ENCODE assay signal across 7 mouse cellular contexts in the genomic region with DNA sequence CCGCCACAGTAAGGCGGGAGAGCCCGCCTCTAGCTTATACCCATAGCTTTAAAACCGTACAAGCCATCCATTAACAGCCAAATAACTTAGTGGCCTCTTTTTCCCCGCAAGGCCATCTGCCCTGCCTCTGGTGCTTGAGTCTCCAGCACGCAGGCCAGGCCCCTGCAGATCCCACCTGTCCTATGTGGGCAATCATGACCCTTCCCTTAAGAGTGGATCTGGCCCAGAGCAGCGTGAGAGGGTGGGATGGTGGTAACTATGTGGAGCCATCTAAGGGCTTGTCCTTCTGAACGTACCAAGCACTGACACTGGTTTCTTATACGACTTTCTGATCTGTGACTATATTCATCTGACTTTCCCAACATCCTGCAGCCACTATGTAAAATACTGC. TPM values are rescaled to one million over a fixed set of nuclear protein-coding genes. Genes with fewer than 3 reads are reported as not detected.
DNase-seq lines count a peak whose midpoint lies in the region; ATAC-seq and TF ChIP-seq lines count a peak whose summit lies in the region.

No protein-coding gene starts in this region.

- TF ChIP-seq CTCF in olfactory bulb, adult 2 months (IDR thresholded peaks at IDR 0.05; ENCODE audit: insufficient read depth, low read depth, low read length): no peak

- 3% methylated on average over 9 of the region's 9 CpGs for WGBS in lung, embryonic 16.5 days
- WGBS in forebrain, embryonic 10.5 days: 5% methylated on average over 9 of the region's 9 CpGs
- WGBS in limb, embryonic 11.5 days: 3% methylated on average over 9 of the region's 9 CpGs
- WGBS in olfactory bulb, adult 2 months: 4% methylated on average over 9 of the region's 9 CpGs

- no peak for DNase-seq in lung, adult 18-20 months
- DNase-seq in forebrain, embryonic 10.5 days (ENCODE audit: extremely low spot score, low spot score): no peak
- no peak for DNase-seq in limb, embryonic 11.5 days (ENCODE audit: low spot score)
- DNase-seq in layer of hippocampus, postnatal 36 days: no peak
- DNase-seq in urinary bladder, postnatal 36 days (ENCODE audit: low spot score in 2 of 2): no peak

- peak overlapping the region; percentile 61 for H3K9ac ChIP-seq in lung, embryonic 16.5 days (ENCODE audit: low read length)
- H3K9ac ChIP-seq in limb, embryonic 11.5 days (ENCODE audit: low read length): peak overlapping the region; percentile 49

- peak overlapping the region; percentile 72 for H3K4me3 ChIP-seq in lung, embryonic 16.5 days (ENCODE audit: low read length)
- peak overlapping the region; percentile 78 for H3K4me3 ChIP-seq in forebrain, embryonic 10.5 days
- H3K4me3 ChIP-seq in limb, embryonic 11.5 days (ENCODE audit: low read depth, low read length): peak overlapping the region; percentile 81
- H3K4me3 ChIP-seq in olfactory bulb, adult 2 months (ENCODE audit: insufficient read depth, low read depth, low read length): peak overlapping the region; percentile 31

- H3K27ac ChIP-seq in lung, embryonic 16.5 days (ENCODE audit: low read length): peak overlapping the region; percentile 68
- H3K27ac ChIP-seq in forebrain, embryonic 10.5 days: peak overlapping the region; percentile 99
- H3K27ac ChIP-seq in limb, embryonic 11.5 days (replicated peaks; ENCODE audit: low read depth, low read length): peak overlapping the region; percentile 65; the same call in 1 of the 2 replicates
- H3K27ac ChIP-seq in olfactory bulb, adult 2 months (ENCODE audit: insufficient read depth, low read depth, low read length): 0 out of 2 replicates have a peak overlapping the region, but pooled peaks have one; percentile 23

- H3K36me3 ChIP-seq in lung, embryonic 16.5 days (ENCODE audit: control insufficient read depth, insufficient read depth, low read length): peaks cover 17% of the 10 kb centered on the region
- peaks cover 56% of the 10 kb centered on the region for H3K36me3 ChIP-seq in forebrain, embryonic 10.5 days (replicated peaks)
- H3K36me3 ChIP-seq in limb, embryonic 11.5 days (ENCODE audit: control insufficient read depth, insufficient read depth, low read length): peaks cover 15% of the 10 kb centered on the region

- TF ChIP-seq POLR2A in olfactory bulb, adult 2 months (IDR thresholded peaks at IDR 0.05; ENCODE audit: insufficient read depth, low read depth, low read length): no peak; the same call in 1 of the 2 replicates

- H3K9me3 ChIP-seq in lung, embryonic 16.5 days (ENCODE audit: control insufficient read depth, low read length): no peaks in the 10 kb centered on the region
- H3K9me3 ChIP-seq in forebrain, embryonic 10.5 days: no peaks in the 10 kb centered on the region
- H3K9me3 ChIP-seq in limb, embryonic 11.5 days (ENCODE audit: control insufficient read depth, low read length): no peaks in the 10 kb centered on the region

- H3K27me3 ChIP-seq in lung, embryonic 16.5 days (ENCODE audit: control insufficient read depth, insufficient read depth, low read depth, low read length): no peaks in the 10 kb centered on the region
- no peaks in the 10 kb centered on the region for H3K27me3 ChIP-seq in forebrain, embryonic 10.5 days (ENCODE audit: poor library complexity, severe bottlenecking)
- H3K27me3 ChIP-seq in limb, embryonic 11.5 days (ENCODE audit: control insufficient read depth, insufficient read depth, low read length): no peaks in the 10 kb centered on the region

- peaks cover 30% of the 10 kb centered on the region for H3K4me1 ChIP-seq in lung, embryonic 16.5 days (replicated peaks; ENCODE audit: control insufficient read depth, insufficient read depth, low read length)
- H3K4me1 ChIP-seq in forebrain, embryonic 10.5 days: peaks cover 58% of the 10 kb centered on the region
- peaks cover 14% of the 10 kb centered on the region for H3K4me1 ChIP-seq in limb, embryonic 11.5 days (ENCODE audit: control insufficient read depth, insufficient read depth, low read length)
- peaks cover 14% of the 10 kb centered on the region; the same call in 1 of the 2 replicates for H3K4me1 ChIP-seq in olfactory bulb, adult 2 months (ENCODE audit: control insufficient read depth, insufficient read depth, low read length)

- H3K4me2 ChIP-seq in lung, embryonic 16.5 days (ENCODE audit: low read depth, low read length): peak overlapping the region; percentile 47
- H3K4me2 ChIP-seq in limb, embryonic 11.5 days (ENCODE audit: low read depth, severe bottlenecking): peak overlapping the region; percentile 79

- ATAC-seq in lung, embryonic 16.5 days (ENCODE audit: low read depth): peak; percentile 3; the same call in 1 of the 2 replicates
- ATAC-seq in limb, embryonic 11.5 days (ENCODE audit: insufficient number of reproducible peaks, low FRiP score, low TSS enrichment, low read depth): peak; percentile 45

RNA-seq across cellular contexts. Expression of gene Slbp, which starts 0.4 kb away (rescaled TPM):
- polyA plus RNA-seq in lung, embryonic 16.5 days (2015; fragmentation: Nextera tagmentation; extraction: Ambion mirVana): 242 and 259 TPM in 2 replicates
- polyA plus RNA-seq in forebrain, embryonic 10.5 days (2016; fragmentation: Nextera tagmentation; extraction: Ambion mirVana): 335 and 357 TPM in 2 replicates
- polyA plus RNA-seq in limb, embryonic 11.5 days (2014; fragmentation: Nextera tagmentation; extraction: Ambion mirVana): 336 and 338 TPM in 2 replicates
- not detected in 2 replicates for polyA plus RNA-seq in olfactory bulb, adult 2 months (2012; ENCODE audit: insufficient read depth, insufficient read length, low replicate concordance, missing spikeins)
- total RNA-seq in layer of hippocampus, postnatal 36 days (2021): 10 to 100 TPM; 21.0 to 21.1 TPM

RNA-seq across cellular contexts. Expression of gene Tacc3, which starts 5.2 kb away (rescaled TPM):
- polyA plus RNA-seq in lung, embryonic 16.5 days (2015; fragmentation: Nextera tagmentation; extraction: Ambion mirVana): 190 and 214 TPM in 2 replicates
- 349 TPM in 2 replicates for polyA plus RNA-seq in forebrain, embryonic 10.5 days (2016; fragmentation: Nextera tagmentation; extraction: Ambion mirVana)
- polyA plus RNA-seq in limb, embryonic 11.5 days (2014; fragmentation: Nextera tagmentation; extraction: Ambion mirVana): 316 and 328 TPM in 2 replicates
- polyA plus RNA-seq in olfactory bulb, adult 2 months (2012; ENCODE audit: insufficient read depth, insufficient read length, low replicate concordance, missing spikeins): not detected in 2 replicates
- 1 to 10 TPM; 3.8 to 5.2 TPM for total RNA-seq in layer of hippocampus, postnatal 36 days (2021)

RNA-seq across cellular contexts. Expression of gene Tmem129, which starts 5.4 kb away (rescaled TPM):
- 41.0 and 41.8 TPM in 2 replicates for polyA plus RNA-seq in lung, embryonic 16.5 days (2015; fragmentation: Nextera tagmentation; extraction: Ambion mirVana)
- 38.0 and 39.5 TPM in 2 replicates for polyA plus RNA-seq in forebrain, embryonic 10.5 days (2016; fragmentation: Nextera tagmentation; extraction: Ambion mirVana)
- polyA plus RNA-seq in limb, embryonic 11.5 days (2014; fragmentation: Nextera tagmentation; extraction: Ambion mirVana): 41.7 and 43.4 TPM in 2 replicates
- polyA plus RNA-seq in olfactory bulb, adult 2 months (2012; ENCODE audit: insufficient read depth, insufficient read length, low replicate concordance, missing spikeins): not detected in 2 replicates
- 10 to 100 TPM; 23.0 to 25.6 TPM for total RNA-seq in layer of hippocampus, postnatal 36 days (2021)

RNA-seq across cellular contexts. Expression of gene Gm9903, which starts 23.1 kb away (rescaled TPM):
- polyA plus RNA-seq in lung, embryonic 16.5 days (2015; fragmentation: Nextera tagmentation; extraction: Ambion mirVana): 0.16 and 0.39 TPM in 2 replicates
- 0.41 and 0.52 TPM in 2 replicates for polyA plus RNA-seq in forebrain, embryonic 10.5 days (2016; fragmentation: Nextera tagmentation; extraction: Ambion mirVana)
- 0.21 and 0.45 TPM in 2 replicates for polyA plus RNA-seq in limb, embryonic 11.5 days (2014; fragmentation: Nextera tagmentation; extraction: Ambion mirVana)
- not detected in 2 replicates for polyA plus RNA-seq in olfactory bulb, adult 2 months (2012; ENCODE audit: insufficient read depth, insufficient read length, low replicate concordance, missing spikeins)
- total RNA-seq in layer of hippocampus, postnatal 36 days (2021): 1 to 10 TPM in 1 of 2 experiments, under 1 TPM in 1; 0.70 to 1.3 TPM

RNA-seq across cellular contexts. Expression of gene Fam53a, which starts 23.3 kb away (rescaled TPM):
- 44.3 and 53.6 TPM in 2 replicates for polyA plus RNA-seq in lung, embryonic 16.5 days (2015; fragmentation: Nextera tagmentation; extraction: Ambion mirVana)
- 70.0 and 73.0 TPM in 2 replicates for polyA plus RNA-seq in forebrain, embryonic 10.5 days (2016; fragmentation: Nextera tagmentation; extraction: Ambion mirVana)
- polyA plus RNA-seq in limb, embryonic 11.5 days (2014; fragmentation: Nextera tagmentation; extraction: Ambion mirVana): 74.5 and 74.8 TPM in 2 replicates
- not detected in 2 replicates for polyA plus RNA-seq in olfactory bulb, adult 2 months (2012; ENCODE audit: insufficient read depth, insufficient read length, low replicate concordance, missing spikeins)
- 10 to 100 TPM; 28.6 to 32.0 TPM for total RNA-seq in layer of hippocampus, postnatal 36 days (2021)

Comparison
In these comparisons a context has a peak if more than half of its experiments do, and no peak if none do; other contexts are left out.
1. H3K27ac ChIP-seq: peak in every context shown above with its lines; median percentile 99 in forebrain, embryonic 10.5 days; 68 in lung, embryonic 16.5 days; 65 in limb, embryonic 11.5 days; 23 in olfactory bulb, adult 2 months.
2. H3K4me3 ChIP-seq: peak in every context shown above with its lines; median percentile 81 in limb, embryonic 11.5 days; 78 in forebrain, embryonic 10.5 days; 72 in lung, embryonic 16.5 days; 31 in olfactory bulb, adult 2 months.
3. RNA of gene Tmem129, which starts 5.4 kb away (polyA plus RNA-seq): 41.7 to 43.4 TPM in limb, embryonic 11.5 days, 41.0 to 41.8 TPM in lung, embryonic 16.5 days and 38.0 to 39.5 TPM in forebrain, embryonic 10.5 days; not detected in olfactory bulb, adult 2 months; every median in the first group is over 10 times any median in the second.